Mouse (Mus musculus) T-cell, adult 2 months (primary cell): ENCODE results near the gene Ppp2r2d.

Source experiments
- DNase-seq: peaks from one replicate; pipeline ENCODE4 v3.0.0; 2022; ENCODE audit warnings: low spot score

The Ppp2r2d gene

GRCm38 (mm10) chr7:138928456-138928855, 82.6 kb downstream of the Ppp2r2d start:
- DNase-seq: no peak
